Mouse (Mus musculus) splenic B cell, adult 2 months (primary cell): ENCODE data around the gene Mllt10.

ENCODE experiments used
- DNase-seq: peaks from one replicate; pipeline ENCODE4 v3.0.0-alpha.2; 2011; ENCODE audit warnings: low read depth, low spot score
- H3K27me3 ChIP-seq: 2 replicates; pipeline ENCODE4 v1.6.1; 2012; ENCODE audit warnings: mild to moderate bottlenecking, low read length, moderate library complexity, mixed read lengths; ENCODE audit not compliant: control insufficient read depth, poor library complexity, insufficient read depth, severe bottlenecking
- H3K36me3 ChIP-seq: 2 replicates; pipeline ENCODE4 v1.6.1; 2012; ENCODE audit warnings: mild to moderate bottlenecking, low read length, moderate library complexity, mixed read lengths; ENCODE audit not compliant: control insufficient read depth, poor library complexity, insufficient read depth, severe bottlenecking

Mllt10 gene

GRCm38 (mm10) chr2:18055016-18055928 lies at the start of gene Mllt10:
Mllt10 (plus strand) TSS chr2:18055237.
- Histone ChIP-seq H3K27me3 (no peaks in the 10 kb centered on the region), H3K36me3 (no peaks in the 10 kb centered on the region)
- DNase-seq, result peak; percentile 62

- no peaks in the 10 kb centered on the region for H3K36me3 ChIP-seq
- DNase-seq, result no peak
- no peaks in the 10 kb centered on the region for H3K27me3 ChIP-seq
These were observed 43.8 kb upstream of the Mllt10 start for GRCm38 (mm10) chr2:18011226-18011625.

- no peaks in the 10 kb centered on the region for H3K27me3 ChIP-seq
- no peaks in the 10 kb centered on the region for H3K36me3 ChIP-seq
- no peak for DNase-seq
These were observed 42.2 kb upstream of the Mllt10 start for GRCm38 (mm10) chr2:18012866-18013265.

GRCm38 (mm10) chr2:18015581-18015980 lies 39.5 kb upstream of the Mllt10 start:
- H3K27me3 ChIP-seq, result no peaks in the 10 kb centered on the region
- DNase-seq, result no peak
- no peaks in the 10 kb centered on the region for H3K36me3 ChIP-seq

GRCm38 (mm10) chr2:18016639-18017038 lies 38.4 kb upstream of the Mllt10 start:
- no peaks in the 10 kb centered on the region for H3K36me3 ChIP-seq
- DNase-seq, result no peak
- no peaks in the 10 kb centered on the region for H3K27me3 ChIP-seq

- DNase-seq, result no peak
- no peaks in the 10 kb centered on the region for H3K27me3 ChIP-seq
- H3K36me3 ChIP-seq, result no peaks in the 10 kb centered on the region
These were observed 37.7 kb upstream of the Mllt10 start for GRCm38 (mm10) chr2:18017321-18017720.

GRCm38 (mm10) chr2:18019122-18019521 lies 35.9 kb upstream of the Mllt10 start:
- Histone ChIP-seq H3K36me3 (no peaks in the 10 kb centered on the region), H3K27me3 (no peaks in the 10 kb centered on the region)
- no peak for DNase-seq

GRCm38 (mm10) chr2:18022886-18023285 lies 32.2 kb upstream of the Mllt10 start:
- Histone ChIP-seq H3K36me3 (no peaks in the 10 kb centered on the region), H3K27me3 (no peaks in the 10 kb centered on the region; the same call in 1 of the 2 replicates)
- DNase-seq, result no peak

- Histone ChIP-seq H3K27me3 (peaks cover 2% of the 10 kb centered on the region; the same call in 1 of the 2 replicates), H3K36me3 (no peaks in the 10 kb centered on the region)
- DNase-seq, result no peak
These were observed 29.9 kb upstream of the Mllt10 start for GRCm38 (mm10) chr2:18025116-18025515.

- Histone ChIP-seq H3K27me3 (peaks cover 2% of the 10 kb centered on the region; the same call in 1 of the 2 replicates), H3K36me3 (no peaks in the 10 kb centered on the region)
- DNase-seq, result no peak
These were observed 29.3 kb upstream of the Mllt10 start for GRCm38 (mm10) chr2:18025781-18026115.

- peak; percentile 41 for DNase-seq
- Histone ChIP-seq H3K27me3 (peaks cover 2% of the 10 kb centered on the region; the same call in 1 of the 2 replicates), H3K36me3 (no peaks in the 10 kb centered on the region)
These were observed 28.7 kb upstream of the Mllt10 start for GRCm38 (mm10) chr2:18026116-18026947.

GRCm38 (mm10) chr2:18027448-18028139 lies 27.4 kb upstream of the Mllt10 start:
- Histone ChIP-seq H3K27me3 (peaks cover 2% of the 10 kb centered on the region; the same call in 1 of the 2 replicates), H3K36me3 (no peaks in the 10 kb centered on the region)
- DNase-seq, result peak; percentile 91

- peaks cover 2% of the 10 kb centered on the region; the same call in 1 of the 2 replicates for H3K27me3 ChIP-seq
- no peaks in the 10 kb centered on the region for H3K36me3 ChIP-seq
- peak; percentile 57 for DNase-seq
These were observed 26.7 kb upstream of the Mllt10 start for GRCm38 (mm10) chr2:18028140-18029021.

GRCm38 (mm10) chr2:18029656-18030055 lies 25.4 kb upstream of the Mllt10 start:
- no peaks in the 10 kb centered on the region for H3K36me3 ChIP-seq
- DNase-seq, result no peak
- H3K27me3 ChIP-seq, result peaks cover 2% of the 10 kb centered on the region
